Mouse (Mus musculus) kidney, embryonic 14.5 days (tissue): Measurements from ENCODE around the gene Gnai2. TPM values are rescaled to one million over a fixed set of nuclear protein-coding genes. Genes with fewer than 3 reads are reported as not detected.

Experiments used
- ATAC-seq: fragments of 200-750 bp; cut with Nextera tagmentation; 2 replicates; pipeline ENCODE4 v1.8.0; 2017; ENCODE audit warnings: moderate number of reproducible peaks, mild to moderate bottlenecking, moderate TSS enrichment, moderate library complexity; ENCODE audit not compliant: low FRiP score, low TSS enrichment
- H3K27ac ChIP-seq: fragments of 300-500 bp; sonication (generic); 2 replicates; pipeline ENCODE4 v1.5.1; 2014; ENCODE audit warnings: low read depth, mild to moderate bottlenecking, low read length, moderate library complexity, mixed read lengths
- H3K27me3 ChIP-seq: fragments of 300-500 bp; sonication (generic); 2 replicates; pipeline ENCODE4 v1.6.1; 2014; ENCODE audit warnings: mild to moderate bottlenecking, low read length; ENCODE audit not compliant: control insufficient read depth, insufficient read depth
- H3K36me3 ChIP-seq: fragments of 300-500 bp; sonication (generic); 2 replicates; pipeline ENCODE4 v1.6.1; 2014; ENCODE audit warnings: low read length, mixed read lengths; ENCODE audit not compliant: control insufficient read depth, insufficient read depth
- H3K4me1 ChIP-seq: fragments of 300-500 bp; sonication (generic); 2 replicates; pipeline ENCODE4 v1.6.1; 2014; ENCODE audit warnings: low read length, mixed read lengths; ENCODE audit not compliant: control insufficient read depth, insufficient read depth
- H3K4me2 ChIP-seq: fragments of 300-500 bp; sonication (generic); replicated peaks from 2 replicates; pipeline ENCODE4 v1.6.1; 2014; ENCODE audit warnings: low read depth, mild to moderate bottlenecking, low read length
- H3K4me3 ChIP-seq: fragments of 300-500 bp; sonication (generic); 2 replicates; pipeline ENCODE4 v1.5.1; 2014; ENCODE audit warnings: mild to moderate bottlenecking, low read length
- H3K9ac ChIP-seq: fragments of 300-500 bp; sonication (generic); 2 replicates; pipeline ENCODE4 v1.6.1; 2014; ENCODE audit warnings: low read depth, mild to moderate bottlenecking, low read length, moderate library complexity
- H3K9me3 ChIP-seq: fragments of 300-500 bp; sonication (generic); 2 replicates; pipeline ENCODE4 v1.6.1; 2016; ENCODE audit warnings: low read length; ENCODE audit not compliant: control insufficient read depth
- whole genome bisulfite sequencing: fragments of 180-500 bp; shearing (Covaris S2); extraction: QIAGEN DNeasy Blood & Tissue Kit; methylation state at CpG from one replicate; pipeline ENCODE4 v1.1.7; 2014; 5-methylcytosine and 5-hydroxymethylcytosine counted together
- polyA plus RNA-seq: library from polyadenylated mRNA; unstranded; fragments of >200 nt; fragmentation: Nextera tagmentation; extraction: Ambion mirVana; gene quantifications from 2 replicates; pipeline ENCODE4 v1.2.1, GENCODE M21; 2014

Gene Gnai2
- polyA plus RNA-seq, 1 experiment from 2014 or later: 386 TPM

- Histone ChIP-seq H3K4me2 (no peak overlapping the region), H3K27me3 (no peaks in the 10 kb centered on the region), H3K36me3 (peaks cover 44% of the 10 kb centered on the region), H3K4me3 (no peak overlapping the region), H3K9ac (peak overlapping the region; percentile 18; the same call in 1 of the 2 replicates), H3K27ac (peak overlapping the region; percentile 27; the same call in 1 of the 2 replicates), H3K9me3 (no peaks in the 10 kb centered on the region), H3K4me1 (peaks cover 36% of the 10 kb centered on the region)
- ATAC-seq: no peak
- 66% methylated on average over 5 of the region's 5 CpGs for WGBS
Measured at GRCm38 (mm10) chr9:107624539-107624938, 10.6 kb downstream of the Gnai2 start.

GRCm38 (mm10) chr9:107620954-107621353 lies 14.2 kb downstream of the Gnai2 start:
- no peak overlapping the region for H3K9ac ChIP-seq
- H3K27me3 ChIP-seq: no peaks in the 10 kb centered on the region
- no peak overlapping the region for H3K4me2 ChIP-seq
- no peak overlapping the region for H3K27ac ChIP-seq
- no peak for ATAC-seq
- H3K4me1 ChIP-seq: peaks cover 6% of the 10 kb centered on the region
- no peak overlapping the region for H3K4me3 ChIP-seq
- H3K36me3 ChIP-seq: peaks cover 71% of the 10 kb centered on the region
- H3K9me3 ChIP-seq: no peaks in the 10 kb centered on the region

- WGBS: 77% methylated on average over 13 of the region's 13 CpGs
- peaks cover 73% of the 10 kb centered on the region for H3K36me3 ChIP-seq
- H3K9me3 ChIP-seq: no peaks in the 10 kb centered on the region
- no peak overlapping the region; the same call in 1 of the 2 replicates for H3K27ac ChIP-seq
- no peak overlapping the region for H3K4me2 ChIP-seq
- H3K27me3 ChIP-seq: no peaks in the 10 kb centered on the region
- no peak for ATAC-seq
- no peak overlapping the region for H3K4me3 ChIP-seq
- peaks cover 6% of the 10 kb centered on the region for H3K4me1 ChIP-seq
- no peak overlapping the region for H3K9ac ChIP-seq
Measured at GRCm38 (mm10) chr9:107619546-107619879, 15.7 kb downstream of the Gnai2 start.

GRCm38 (mm10) chr9:107618778-107619545 lies 16.2 kb downstream of the Gnai2 start:
- ATAC-seq: peak; percentile 65
- H3K9ac ChIP-seq: no peak overlapping the region
- no peak overlapping the region for H3K4me2 ChIP-seq
- WGBS: 49% methylated on average over 13 of the region's 13 CpGs
- peak overlapping the region; percentile 68; the same call in 1 of the 2 replicates for H3K27ac ChIP-seq
- peaks cover 73% of the 10 kb centered on the region for H3K36me3 ChIP-seq
- no peak overlapping the region for H3K4me3 ChIP-seq
- peaks cover 6% of the 10 kb centered on the region for H3K4me1 ChIP-seq
- H3K9me3 ChIP-seq: no peaks in the 10 kb centered on the region
- H3K27me3 ChIP-seq: no peaks in the 10 kb centered on the region

- Histone ChIP-seq H3K4me1 (peaks cover 6% of the 10 kb centered on the region), H3K27me3 (no peaks in the 10 kb centered on the region), H3K4me3 (no peak overlapping the region), H3K9ac (no peak overlapping the region), H3K9me3 (no peaks in the 10 kb centered on the region), H3K27ac (peak overlapping the region; percentile 68; the same call in 1 of the 2 replicates), H3K4me2 (no peak overlapping the region), H3K36me3 (peaks cover 71% of the 10 kb centered on the region)
- 86% methylated on average over 6 of the region's 6 CpGs for whole genome bisulfite sequencing
- no peak for ATAC-seq
Measured at GRCm38 (mm10) chr9:107618098-107618497, 17.1 kb downstream of the Gnai2 start.

- peaks cover 71% of the 10 kb centered on the region for H3K36me3 ChIP-seq
- H3K4me2 ChIP-seq: no peak overlapping the region
- no peaks in the 10 kb centered on the region for H3K27me3 ChIP-seq
- H3K4me1 ChIP-seq: peaks cover 6% of the 10 kb centered on the region
- no peak overlapping the region for H3K27ac ChIP-seq
- H3K9ac ChIP-seq: no peak overlapping the region
- no peaks in the 10 kb centered on the region for H3K9me3 ChIP-seq
- no peak for ATAC-seq
- H3K4me3 ChIP-seq: no peak overlapping the region
- WGBS: 83% methylated on average over 2 of the region's 2 CpGs
Measured at GRCm38 (mm10) chr9:107617461-107617860, 17.7 kb downstream of the Gnai2 start.

- no peaks in the 10 kb centered on the region for H3K9me3 ChIP-seq
- peaks cover 60% of the 10 kb centered on the region for H3K36me3 ChIP-seq
- H3K27ac ChIP-seq: no peak overlapping the region
- H3K27me3 ChIP-seq: no peaks in the 10 kb centered on the region
- 81% methylated on average over 4 of the region's 4 CpGs for WGBS
- no peak overlapping the region for H3K4me3 ChIP-seq
- no peak overlapping the region for H3K9ac ChIP-seq
- H3K4me2 ChIP-seq: no peak overlapping the region
- no peak for ATAC-seq
- peaks cover 10% of the 10 kb centered on the region for H3K4me1 ChIP-seq
Measured at GRCm38 (mm10) chr9:107615035-107615434, 20.1 kb downstream of the Gnai2 start.

GRCm38 (mm10) chr9:107612945-107613569 lies 22.1 kb downstream of the Gnai2 start:
- Histone ChIP-seq H3K27ac (peak overlapping the region; percentile 68), H3K9ac (peak overlapping the region; percentile 29; the same call in 1 of the 2 replicates), H3K36me3 (peaks cover 40% of the 10 kb centered on the region), H3K4me2 (peak overlapping the region; percentile 77), H3K27me3 (no peaks in the 10 kb centered on the region), H3K9me3 (no peaks in the 10 kb centered on the region), H3K4me1 (peaks cover 21% of the 10 kb centered on the region), H3K4me3 (peak overlapping the region; percentile 38)
- peak; percentile 9 for ATAC-seq
- WGBS: 8% methylated on average over 12 of the region's 12 CpGs
